Mouse (Mus musculus) cerebellum, adult 2 months (tissue): ENCODE results near the gene Specc1l.

ENCODE experiments used
- CTCF ChIP-seq: fragments of 200-500 bp; IDR thresholded peaks from 2 replicates; pipeline ENCODE4 v1.5.1; 2011; ENCODE audit warnings: low read depth, mild to moderate bottlenecking, control low read depth, low read length, moderate library complexity, borderline replicate concordance; ENCODE audit not compliant: insufficient read depth
- POLR2A ChIP-seq: fragments of 200-500 bp; IDR thresholded peaks from 2 replicates; pipeline ENCODE4 v1.6.1; 2011; ENCODE audit warnings: low read length, control low read depth, borderline replicate concordance; ENCODE audit not compliant: insufficient read depth

- no peak for TF ChIP-seq CTCF
- no peak for TF ChIP-seq POLR2A
These were observed 77.5 kb downstream of the Specc1l start for GRCm38 (mm10) chr10:75289392-75289791.
